Mouse (Mus musculus) liver, embryonic 16.5 days (tissue): ENCODE measurements around the gene Cryab. TPM values are rescaled to one million over a fixed set of nuclear protein-coding genes. Genes with fewer than 3 reads are reported as not detected.

Source experiments
- ATAC-seq: fragments of 200-750 bp; cut with Nextera tagmentation; 2 replicates; pipeline ENCODE4 v1.8.0; 2017; ENCODE audit warnings: low read depth, mild to moderate bottlenecking, moderate number of reproducible peaks, moderate library complexity
- H3K27ac ChIP-seq: fragments of 300-500 bp; sonication (generic); 2 replicates; pipeline ENCODE4 v1.5.1; 2014; ENCODE audit warnings: mild to moderate bottlenecking, low read length
- H3K27me3 ChIP-seq: fragments of 300-500 bp; sonication (generic); 2 replicates; pipeline ENCODE4 v1.6.1; 2014; ENCODE audit warnings: low read depth, low read length, mixed read lengths; ENCODE audit not compliant: control insufficient read depth, insufficient read depth
- H3K36me3 ChIP-seq: fragments of 300-500 bp; sonication (generic); 2 replicates; pipeline ENCODE4 v1.6.1; 2014; ENCODE audit warnings: mild to moderate bottlenecking; ENCODE audit not compliant: control insufficient read depth, insufficient read depth
- H3K4me1 ChIP-seq: fragments of 300-500 bp; sonication (generic); 2 replicates; pipeline ENCODE4 v1.6.1; 2014; ENCODE audit warnings: low read depth, low read length, mixed read lengths; ENCODE audit not compliant: control insufficient read depth
- H3K4me2 ChIP-seq: fragments of 300-500 bp; sonication (generic); 2 replicates; pipeline ENCODE4 v1.6.1; 2014; ENCODE audit warnings: low read depth, low read length, mixed read lengths
- H3K4me3 ChIP-seq: fragments of 300-500 bp; sonication (generic); 2 replicates; pipeline ENCODE4 v1.5.1; 2014; ENCODE audit warnings: low read depth, mild to moderate bottlenecking, low read length
- H3K9ac ChIP-seq: fragments of 300-500 bp; sonication (generic); 2 replicates; pipeline ENCODE4 v1.6.1; 2014; ENCODE audit warnings: low read depth, low read length
- H3K9me3 ChIP-seq: fragments of 300-500 bp; sonication (generic); replicated peaks from 2 replicates; pipeline ENCODE4 v1.6.1; 2016; ENCODE audit warnings: low read length; ENCODE audit not compliant: control insufficient read depth
- WGBS: fragments of 180-500 bp; shearing (Covaris S2); extraction: QIAGEN DNeasy Blood & Tissue Kit; methylation state at CpG from one replicate; pipeline ENCODE4 v1.1.7; 2014; ENCODE audit not compliant: insufficient replicate concordance; 5-methylcytosine and 5-hydroxymethylcytosine counted together
- polyA plus RNA-seq: library from polyadenylated mRNA; unstranded; fragments of >200 nt; fragmentation: Nextera tagmentation; extraction: Ambion mirVana; gene quantifications from 2 replicates; pipeline ENCODE4 v1.2.1, GENCODE M21; 2015

Cryab gene
- polyA plus RNA-seq, 1 experiment from 2014 or later = 16.1 TPM

DNA sequence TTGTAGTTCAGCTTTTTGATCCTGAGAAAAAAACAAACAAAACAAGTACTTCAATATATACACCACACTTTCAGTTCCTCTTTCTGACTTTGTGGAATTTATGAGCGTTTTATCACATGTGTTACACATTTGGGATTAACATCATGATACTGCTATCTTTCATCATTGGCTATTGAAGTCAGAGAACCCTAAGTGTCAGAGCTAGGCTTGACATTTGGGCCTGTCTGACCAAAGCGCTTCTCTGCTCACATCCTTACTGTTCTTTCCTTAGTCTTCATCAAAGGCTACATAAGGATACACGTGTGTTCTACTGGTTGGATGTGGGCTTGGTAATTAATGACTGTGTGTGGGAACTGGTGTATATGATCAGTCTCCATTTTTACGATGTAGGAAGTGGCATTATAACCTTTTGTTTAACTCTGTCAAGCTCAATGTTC lies 22.9 kb downstream of the Cryab start:
- peak overlapping the region; percentile 42 for H3K27ac ChIP-seq
- H3K4me3 ChIP-seq = no peak overlapping the region
- ATAC-seq = no peak
- peaks cover 27% of the 10 kb centered on the region for H3K4me1 ChIP-seq
- peaks cover 2% of the 10 kb centered on the region; the same call in 1 of the 2 replicates for H3K36me3 ChIP-seq
- peak overlapping the region; percentile 98 for H3K4me2 ChIP-seq
- H3K9me3 ChIP-seq = no peaks in the 10 kb centered on the region
- WGBS = 33% methylated on average over 4 of the region's 4 CpGs
- H3K9ac ChIP-seq = peak overlapping the region; percentile 3
- no peaks in the 10 kb centered on the region for H3K27me3 ChIP-seq

DNA sequence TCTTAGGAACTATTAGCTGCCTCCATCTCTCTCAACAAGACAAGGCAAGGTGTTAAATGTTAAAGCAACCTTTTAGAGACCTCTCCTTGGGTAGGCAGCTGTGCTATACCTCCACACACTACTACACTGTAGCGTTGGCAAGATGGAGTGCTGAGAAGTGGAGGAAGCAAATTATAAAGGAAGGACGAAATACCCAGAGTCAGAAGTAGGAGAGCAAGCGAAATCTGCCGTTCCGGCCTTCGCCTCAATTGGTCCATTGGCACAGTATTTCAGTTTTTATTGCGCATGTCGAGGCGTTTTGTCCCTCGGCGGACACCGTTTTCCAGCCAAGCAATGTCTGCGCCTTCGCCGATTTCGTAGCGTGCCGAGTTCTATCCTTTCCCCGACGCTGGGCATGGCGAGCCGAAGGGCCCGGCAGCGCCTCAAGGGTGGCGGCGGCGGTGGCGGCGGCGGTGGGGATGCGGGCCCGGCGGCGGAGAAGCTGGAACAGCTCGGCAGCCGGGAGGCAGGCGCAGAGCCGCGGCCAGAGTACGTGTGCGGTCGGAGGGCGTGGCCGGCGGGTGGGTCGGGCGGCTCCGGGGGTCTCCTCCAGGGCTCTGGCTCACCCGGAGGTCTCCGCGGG lies 24.0 kb downstream of the Cryab start, which contains the start of the genes Alg9 and 1110032A03Rik:
Gene Alg9 (plus strand): TSS at position 29 of the 622 bp plus-strand sequence.
Gene 1110032A03Rik (minus strand): TSS at position 530 of the 622 bp plus-strand sequence.
- Histone ChIP-seq H3K9me3 (no peaks in the 10 kb centered on the region), H3K4me3 (peak within 1 kb of the TSS; percentile 95), H3K27ac (peak within 1 kb of the TSS; percentile 74), H3K36me3 (peaks cover 2% of the 10 kb centered on the region; the same call in 1 of the 2 replicates), H3K4me1 (peaks cover 21% of the 10 kb centered on the region), H3K4me2 (peak within 1 kb of the TSS; percentile 98), H3K27me3 (no peaks in the 10 kb centered on the region), H3K9ac (peak within 1 kb of the TSS; percentile 95)
- WGBS = under 1% methylated on average over 46 of the region's 51 CpGs
- ATAC-seq = peak; percentile 70

DNA sequence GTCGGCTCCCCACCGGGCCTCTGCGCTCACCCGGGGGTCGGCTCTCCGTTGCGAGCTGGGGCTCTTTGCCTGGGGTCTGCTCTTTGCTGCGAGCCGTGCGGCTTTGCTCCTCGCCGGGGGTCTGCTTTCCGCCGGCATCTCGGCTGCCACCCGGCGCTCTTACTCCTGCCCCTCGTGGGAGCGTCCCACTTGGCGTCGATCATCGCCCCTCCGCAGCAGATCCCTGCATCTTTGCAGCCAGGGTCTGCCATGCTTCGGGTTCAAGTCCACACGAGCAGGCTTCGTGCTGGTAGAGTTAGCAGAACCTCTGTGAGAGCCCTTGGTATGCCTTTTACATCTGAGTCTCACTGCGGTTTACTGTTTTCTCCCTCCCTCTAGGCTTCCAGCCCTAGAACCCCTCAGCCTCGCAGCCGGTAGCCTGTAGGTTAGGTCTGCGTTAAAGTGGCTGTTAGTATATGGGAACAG lies 24.6 kb downstream of the Cryab start:
- no peaks in the 10 kb centered on the region for H3K27me3 ChIP-seq
- peak overlapping the region; percentile 95 for H3K9ac ChIP-seq
- WGBS = under 1% methylated on average over 30 of the region's 30 CpGs
- peaks cover 2% of the 10 kb centered on the region; the same call in 1 of the 2 replicates for H3K36me3 ChIP-seq
- H3K4me2 ChIP-seq = peak overlapping the region; percentile 98
- ATAC-seq = 0 out of 2 replicates have a peak, but pooled peaks have one; percentile 22
- H3K9me3 ChIP-seq = no peaks in the 10 kb centered on the region
- H3K4me3 ChIP-seq = peak overlapping the region; percentile 95
- peak overlapping the region; percentile 74; the same call in 1 of the 2 replicates for H3K27ac ChIP-seq
- peaks cover 21% of the 10 kb centered on the region for H3K4me1 ChIP-seq

DNA sequence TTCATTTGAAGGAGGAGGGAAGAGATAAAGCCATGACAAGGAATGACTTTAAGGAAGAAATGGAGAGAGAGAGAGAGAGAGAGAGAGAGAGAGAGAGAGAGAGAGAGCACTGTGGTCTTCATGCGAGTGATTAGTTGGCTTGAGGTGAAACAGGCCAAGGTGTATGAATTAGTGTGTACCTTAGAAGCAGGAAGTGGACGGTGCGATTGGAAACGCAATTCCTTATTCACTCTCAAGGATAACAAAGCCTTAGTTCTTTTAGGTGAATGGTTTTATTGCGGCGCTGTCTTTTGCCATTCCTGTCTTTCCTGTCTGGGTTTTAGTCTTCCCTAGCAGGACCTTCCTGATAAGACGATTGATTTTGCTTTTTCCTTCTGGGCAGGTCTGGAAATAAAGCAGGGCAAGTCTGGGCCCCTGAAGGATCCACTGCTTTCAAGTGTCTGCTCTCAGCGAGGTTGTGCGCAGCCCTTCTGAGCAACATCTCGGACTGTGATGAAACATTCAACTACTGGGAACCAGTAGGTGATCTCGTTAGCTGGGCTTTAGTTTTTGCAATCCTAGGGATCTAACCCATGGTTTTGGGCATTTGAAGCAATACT lies 25.1 kb downstream of the Cryab start:
- Histone ChIP-seq H3K4me3 (peak overlapping the region; percentile 95), H3K27ac (no peak overlapping the region), H3K27me3 (no peaks in the 10 kb centered on the region), H3K9ac (peak overlapping the region; percentile 95), H3K36me3 (peaks cover 2% of the 10 kb centered on the region; the same call in 1 of the 2 replicates), H3K4me2 (peak overlapping the region; percentile 98), H3K4me1 (peaks cover 21% of the 10 kb centered on the region), H3K9me3 (no peaks in the 10 kb centered on the region)
- no peak for ATAC-seq
- WGBS = 53% methylated on average over 11 of the region's 11 CpGs

DNA sequence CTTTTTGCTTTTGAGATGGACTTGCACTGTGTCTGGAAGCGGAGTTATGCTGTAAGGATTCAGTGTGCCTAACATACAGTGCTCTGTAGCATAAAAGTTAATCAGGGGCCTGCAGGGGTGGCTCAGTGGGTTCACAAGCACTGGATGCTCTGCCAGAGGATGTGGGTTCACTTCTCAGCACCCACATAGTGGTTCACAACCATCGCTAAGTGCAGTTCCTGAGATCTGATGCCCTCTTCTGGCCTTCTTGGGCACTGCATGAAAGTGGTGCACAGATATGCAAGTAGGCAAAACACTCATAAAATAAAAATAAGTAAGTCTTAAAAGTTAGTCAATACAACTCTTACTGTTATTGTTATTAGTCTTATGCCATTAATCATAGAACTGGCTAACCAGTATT lies 31.0 kb downstream of the Cryab start:
- Histone ChIP-seq H3K27me3 (no peaks in the 10 kb centered on the region), H3K36me3 (peaks cover 12% of the 10 kb centered on the region), H3K9ac (no peak overlapping the region), H3K9me3 (no peaks in the 10 kb centered on the region), H3K4me2 (no peak overlapping the region), H3K27ac (no peak overlapping the region), H3K4me1 (no peaks in the 10 kb centered on the region), H3K4me3 (no peak overlapping the region)
- ATAC-seq = no peak
- WGBS = 60% methylated on average over 2 of the region's 2 CpGs

DNA sequence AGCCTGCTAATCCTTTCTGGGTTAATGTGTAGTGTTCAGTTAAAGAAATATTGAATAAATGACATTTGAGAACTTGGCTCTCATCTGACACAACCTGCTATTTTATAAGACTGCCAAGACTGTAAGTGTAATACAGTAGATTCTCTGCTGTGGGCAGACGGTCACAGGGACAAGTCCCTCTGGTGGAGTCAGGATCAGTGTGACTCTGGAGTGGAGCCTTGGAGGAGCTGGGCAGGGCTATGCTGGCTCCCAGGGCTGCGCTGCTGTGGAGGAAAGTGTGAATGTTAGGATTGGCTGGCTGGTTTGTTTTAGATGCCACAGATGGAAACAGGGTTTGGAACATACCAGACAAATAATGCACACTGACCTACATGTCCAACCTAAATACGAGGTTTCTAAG lies 44.1 kb downstream of the Cryab start:
- Histone ChIP-seq H3K36me3 (peaks cover 4% of the 10 kb centered on the region; the same call in 1 of the 2 replicates), H3K4me2 (no peak overlapping the region), H3K4me3 (no peak overlapping the region), H3K27ac (no peak overlapping the region), H3K27me3 (no peaks in the 10 kb centered on the region), H3K9ac (no peak overlapping the region), H3K4me1 (no peaks in the 10 kb centered on the region), H3K9me3 (no peaks in the 10 kb centered on the region)
- no peak for ATAC-seq
- 83% methylated on average over 3 of the region's 3 CpGs for WGBS

DNA sequence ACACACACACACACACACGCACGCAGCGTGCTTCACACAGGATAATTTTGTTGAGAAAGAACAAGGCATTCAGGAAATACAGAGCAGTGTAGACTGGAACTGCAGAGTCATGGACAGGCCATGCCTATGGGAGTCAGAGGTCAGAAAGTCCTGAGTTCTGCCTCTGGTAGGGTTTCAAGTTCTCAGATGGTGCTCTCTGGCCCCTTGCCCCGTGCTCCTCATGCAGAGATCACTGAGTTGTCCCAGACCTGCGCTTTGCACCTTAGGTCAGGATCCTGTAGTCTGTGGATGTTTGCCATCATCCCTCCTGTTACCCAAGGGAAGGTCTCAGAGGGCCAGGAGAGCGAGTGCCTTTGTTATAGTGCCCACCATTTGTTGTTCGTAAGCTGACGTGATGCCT lies 45.7 kb downstream of the Cryab start:
- Histone ChIP-seq H3K9me3 (no peaks in the 10 kb centered on the region), H3K27me3 (no peaks in the 10 kb centered on the region), H3K9ac (no peak overlapping the region), H3K4me3 (no peak overlapping the region), H3K4me1 (peaks cover 6% of the 10 kb centered on the region), H3K4me2 (no peak overlapping the region), H3K36me3 (peaks cover 2% of the 10 kb centered on the region; the same call in 1 of the 2 replicates), H3K27ac (no peak overlapping the region)
- ATAC-seq = no peak
- 77% methylated on average over 8 of the region's 8 CpGs for WGBS

DNA sequence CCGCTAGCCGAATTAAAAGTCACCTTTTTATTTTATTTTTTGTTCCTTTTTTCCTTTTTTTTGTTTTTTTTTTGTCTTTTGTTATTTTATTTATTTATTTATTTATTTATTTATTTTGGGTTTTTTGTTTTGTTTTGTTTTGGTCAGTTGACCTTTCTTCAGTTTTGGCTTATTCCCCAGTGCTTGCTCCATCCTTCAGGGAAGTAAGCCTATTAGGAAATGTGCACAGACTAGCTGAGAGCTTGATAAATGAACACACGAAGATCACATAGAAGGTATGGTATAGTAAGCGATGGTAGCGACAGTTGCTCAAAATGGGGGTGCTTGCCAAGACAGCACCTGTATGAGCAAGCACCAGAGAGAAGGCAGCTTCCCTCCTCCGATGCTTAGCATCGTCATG lies 46.5 kb downstream of the Cryab start:
- H3K27ac ChIP-seq = no peak overlapping the region
- no peak overlapping the region for H3K4me2 ChIP-seq
- WGBS = 77% methylated on average over 7 of the region's 7 CpGs
- H3K4me3 ChIP-seq = no peak overlapping the region
- ATAC-seq = no peak
- H3K9ac ChIP-seq = no peak overlapping the region
- peaks cover 15% of the 10 kb centered on the region for H3K4me1 ChIP-seq
- H3K36me3 ChIP-seq = peaks cover 2% of the 10 kb centered on the region; the same call in 1 of the 2 replicates
- no peaks in the 10 kb centered on the region for H3K9me3 ChIP-seq
- no peaks in the 10 kb centered on the region for H3K27me3 ChIP-seq

DNA sequence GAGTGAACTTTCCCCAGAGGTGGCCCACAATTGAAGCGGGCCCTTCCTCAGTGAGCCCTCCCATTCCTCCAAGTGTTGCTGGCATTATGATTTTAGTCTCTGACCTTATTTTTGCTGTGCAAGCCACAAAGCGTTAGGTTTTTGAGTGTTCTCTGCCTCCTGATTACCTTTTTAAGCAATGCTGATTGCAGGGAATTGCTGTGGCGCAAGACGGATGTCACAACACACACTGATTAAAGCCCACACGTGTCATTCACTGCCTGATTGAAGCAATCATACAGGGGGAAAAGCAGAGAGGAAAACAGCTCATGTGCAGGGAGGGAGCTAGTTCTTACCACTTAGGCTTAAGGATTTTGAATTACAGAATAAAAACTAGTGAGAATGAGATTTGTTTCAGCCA lies 47.2 kb downstream of the Cryab start:
- peaks cover 2% of the 10 kb centered on the region; the same call in 1 of the 2 replicates for H3K36me3 ChIP-seq
- no peak overlapping the region for H3K4me2 ChIP-seq
- H3K9me3 ChIP-seq = no peaks in the 10 kb centered on the region
- no peak overlapping the region for H3K9ac ChIP-seq
- no peak overlapping the region for H3K27ac ChIP-seq
- no peak overlapping the region for H3K4me3 ChIP-seq
- no peaks in the 10 kb centered on the region for H3K27me3 ChIP-seq
- no peak for ATAC-seq
- WGBS = 67% methylated on average over 5 of the region's 5 CpGs
- H3K4me1 ChIP-seq = peaks cover 22% of the 10 kb centered on the region
